Mouse (Mus musculus): ENCODE data around the gene Lrrc39.
"Not testable (repeated sequence)": the region's sequence is repeated elsewhere in the genome, so short reads cannot be mapped to it uniquely, and the experiment has no call there.

Lrrc39 gene

GRCm38 (mm10) chr3:116562408-116563094, at the start of gene Lrrc39:
Gene Lrrc39, plus strand, starts transcription at chr3:116562973.
- DNase-seq, result no peak

GRCm38 (mm10) chr3:116520141-116520761, 42.5 kb upstream of the Lrrc39 start:
- no peak for DNase-seq

GRCm38 (mm10) chr3:116529741-116530140, 33.0 kb upstream of the Lrrc39 start:
- DNase-seq, result no peak

GRCm38 (mm10) chr3:116530826-116531225, 31.9 kb upstream of the Lrrc39 start:
- no peak for DNase-seq

GRCm38 (mm10) chr3:116536428-116537199, 26.2 kb upstream of the Lrrc39 start:
- no peak for DNase-seq

GRCm38 (mm10) chr3:116537200-116537573, 25.6 kb upstream of the Lrrc39 start:
- no peak for DNase-seq

GRCm38 (mm10) chr3:116542070-116542469, 20.7 kb upstream of the Lrrc39 start:
- DNase-seq, result no peak

GRCm38 (mm10) chr3:116542532-116542931, 20.2 kb upstream of the Lrrc39 start:
- DNase-seq, result no peak

GRCm38 (mm10) chr3:116547430-116547829, 15.3 kb upstream of the Lrrc39 start:
- DNase-seq, result no peak

- DNase-seq, result no peak
Observed at GRCm38 (mm10) chr3:116551362-116551761, 11.4 kb upstream of the Lrrc39 start.

GRCm38 (mm10) chr3:116561315-116561714, 1.5 kb upstream of the Lrrc39 start:
- DNase-seq, result not testable (repeated sequence)

- DNase-seq, result no peak
Observed at GRCm38 (mm10) chr3:116563095-116563492, 321 bp downstream of the Lrrc39 start.

GRCm38 (mm10) chr3:116570628-116571027, 7.9 kb downstream of the Lrrc39 start:
- DNase-seq, result no peak

- DNase-seq, result no peak
Observed at GRCm38 (mm10) chr3:116577286-116577685, 14.5 kb downstream of the Lrrc39 start.

- no peak for DNase-seq
Observed at GRCm38 (mm10) chr3:116582201-116582600, 19.4 kb downstream of the Lrrc39 start.

GRCm38 (mm10) chr3:116594076-116594727, 31.4 kb downstream of the Lrrc39 start:
- no peak for DNase-seq

GRCm38 (mm10) chr3:116594728-116595602, 32.2 kb downstream of the Lrrc39 start, which contains the start of gene Sass6:
Gene Sass6, plus strand, starts transcription at chr3:116594982.
- DNase-seq, result peak; percentile 99

GRCm38 (mm10) chr3:116595603-116595991, 32.8 kb downstream of the Lrrc39 start:
- no peak for DNase-seq

- DNase-seq, result no peak
Observed at GRCm38 (mm10) chr3:116599705-116600104, 36.9 kb downstream of the Lrrc39 start.

- no peak for DNase-seq
Observed at GRCm38 (mm10) chr3:116601005-116601404, 38.2 kb downstream of the Lrrc39 start.

- DNase-seq, result no peak
Observed at GRCm38 (mm10) chr3:116601781-116602180, 39.0 kb downstream of the Lrrc39 start.

GRCm38 (mm10) chr3:116604570-116604969, 41.8 kb downstream of the Lrrc39 start:
- no peak for DNase-seq
